Mouse (Mus musculus): ENCODE results near the gene Asb15. TPM values are rescaled to one million over a fixed set of nuclear protein-coding genes. Genes with fewer than 3 reads are reported as not detected.

Gene Asb15
- total and polyA plus RNA-seq, 3 experiments, result 31.0 to 69.9 (median 61.4) TPM

DNA sequence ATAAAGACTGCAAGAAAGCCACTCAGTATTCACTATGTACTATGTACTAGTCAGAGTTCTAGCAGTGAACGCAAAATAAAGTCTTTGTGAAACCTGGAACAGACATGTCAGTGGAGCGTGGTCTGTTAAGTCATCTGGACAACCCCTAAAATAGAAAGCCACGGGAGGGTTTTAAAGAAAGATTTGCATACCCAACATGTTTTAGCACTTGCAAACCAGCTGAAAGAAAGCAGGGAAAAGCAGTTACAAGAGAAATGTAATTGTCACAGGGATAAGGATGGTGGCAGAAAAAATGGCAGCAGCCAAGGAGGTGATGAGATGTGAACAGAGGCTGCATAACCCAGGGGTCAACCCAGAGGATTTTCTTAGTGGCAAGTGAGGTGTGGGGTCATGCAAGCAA lies 2.2 kb upstream of the Asb15 start:
- intact Hi-C loops (cut with DNase I), result no loop called here
- Histone ChIP-seq H3K27ac (peak overlapping the region; percentile 92), H3K79me2 (replicated peaks; ENCODE audit: control insufficient read depth, insufficient read depth, low read length) (peaks cover 2% of the 10 kb centered on the region), H3K27me3 (ENCODE audit: control insufficient read depth, insufficient read depth, low read length) (no peaks in the 10 kb centered on the region), H3K4me3 (peak overlapping the region; percentile 83), H3K4me1 (ENCODE audit: control insufficient read depth, insufficient read depth, low read length) (peaks cover 10% of the 10 kb centered on the region), H3K9ac (ENCODE audit: low read depth, low read length) (peak overlapping the region; percentile 33; the same call in 1 of the 2 replicates), H3K36me3 (ENCODE audit: control insufficient read depth, insufficient read depth, low read length) (peaks cover 41% of the 10 kb centered on the region)
- TF ChIP-seq EP300 (IDR thresholded peaks at IDR 0.05; ENCODE audit: insufficient read depth, low read depth, low read length), result no peak
- TF ChIP-seq POLR2A (IDR thresholded peaks at IDR 0.05; ENCODE audit: insufficient read depth, low read depth, low read length), result no peak
- no peak for TF ChIP-seq CTCF (IDR thresholded peaks at IDR 0.05)
- DNase-seq, result no peak
- 56% methylated on average over 3 of the region's 3 CpGs for WGBS

DNA sequence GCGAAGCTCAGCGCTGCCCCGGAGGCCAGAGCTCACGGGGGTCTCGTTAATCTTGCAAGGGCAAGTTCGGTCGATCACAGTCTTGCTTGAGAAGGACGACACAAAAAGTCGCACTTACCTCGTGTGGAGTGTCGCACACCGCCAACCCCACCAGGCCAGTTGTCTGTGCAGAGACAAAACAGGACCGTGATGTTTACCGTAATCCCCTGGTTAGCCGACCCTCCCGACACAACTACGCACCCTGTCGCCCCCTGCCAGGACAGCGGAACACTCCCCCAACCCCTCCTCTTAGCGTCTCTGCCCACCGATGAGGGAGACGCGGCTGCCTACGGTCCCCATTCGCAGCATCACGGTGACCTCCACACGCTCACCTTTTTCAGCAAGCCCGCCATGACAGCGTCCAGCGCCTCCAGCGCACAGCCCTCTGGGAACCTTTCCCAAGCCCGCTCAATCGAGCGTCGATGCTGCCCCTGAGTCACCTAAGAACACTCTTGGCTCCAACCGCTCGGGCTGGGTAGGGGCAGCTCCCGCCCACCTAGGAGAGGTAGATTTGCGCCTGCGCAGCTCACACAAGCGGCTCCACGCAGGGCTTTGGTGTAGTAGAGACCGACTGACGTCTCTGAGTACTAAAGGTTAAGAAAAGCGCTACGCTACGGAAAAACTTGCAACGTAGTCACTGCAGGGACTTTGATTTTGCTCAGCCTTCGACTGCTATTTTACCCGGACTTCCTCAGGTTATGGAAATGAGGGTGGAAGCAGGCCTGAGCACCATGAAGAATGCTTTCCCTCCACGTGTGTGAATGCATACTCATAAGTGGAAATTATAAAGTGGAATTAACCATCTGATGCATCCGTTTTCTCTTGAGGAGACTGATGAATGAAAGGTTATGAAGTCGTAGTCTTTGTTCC lies 535 bp upstream of the Asb15 start, which contains the start of gene Ndufa5:
Gene Ndufa5, minus strand, starts transcription at position 859 of the 909 bp plus-strand sequence.
- Histone ChIP-seq H3K27ac (peak within 1 kb of the TSS; percentile 92), H3K79me2 (replicated peaks; ENCODE audit: control insufficient read depth, insufficient read depth, low read length) (peaks cover 2% of the 10 kb centered on the region), H3K9ac (ENCODE audit: low read depth, low read length) (peak within 1 kb of the TSS; percentile 91), H3K4me1 (ENCODE audit: control insufficient read depth, insufficient read depth, low read length) (peaks cover 13% of the 10 kb centered on the region), H3K36me3 (ENCODE audit: control insufficient read depth, insufficient read depth, low read length) (peaks cover 32% of the 10 kb centered on the region), H3K27me3 (ENCODE audit: control insufficient read depth, insufficient read depth, low read length) (no peaks in the 10 kb centered on the region), H3K4me3 (peak within 1 kb of the TSS; percentile 83)
- no peak for TF ChIP-seq CTCF (IDR thresholded peaks at IDR 0.05)
- peak; percentile 85 for TF ChIP-seq EP300 (IDR thresholded peaks at IDR 0.05; ENCODE audit: insufficient read depth, low read depth, low read length)
- TF ChIP-seq POLR2A (IDR thresholded peaks at IDR 0.05; ENCODE audit: insufficient read depth, low read depth, low read length), result peak; percentile 91
- intact Hi-C loops (cut with DNase I), result loop anchor here (1.0 kb wide), 1 partner anchor 138 kb away; the partner anchor contains the start of gene Wasl
- peak; percentile 89 to 93 for DNase-seq
- WGBS, result under 1% methylated on average over 53 of the region's 53 CpGs

DNA sequence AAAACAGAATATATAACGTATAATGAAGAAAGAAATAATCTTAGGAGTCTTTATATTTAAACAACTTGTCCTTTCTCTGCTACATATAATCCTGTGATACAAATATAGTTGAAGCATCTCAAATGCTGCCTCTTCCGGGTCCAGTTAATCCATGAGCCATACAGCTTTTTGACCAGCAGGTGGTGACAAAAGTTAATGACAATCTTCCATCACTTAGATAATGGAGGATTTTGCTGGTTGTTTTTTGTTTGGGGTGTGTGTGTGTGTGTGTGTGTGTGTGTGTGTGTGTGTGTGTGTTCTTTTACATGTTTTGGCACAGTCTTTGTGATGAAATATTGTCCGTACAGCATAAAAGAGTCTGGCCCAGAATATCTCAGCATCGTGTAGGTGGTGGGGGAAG lies 2.2 kb downstream of the Asb15 start:
- TF ChIP-seq CTCF (IDR thresholded peaks at IDR 0.05) (peak; percentile 76), EP300 (IDR thresholded peaks at IDR 0.05; ENCODE audit: insufficient read depth, low read depth, low read length) (no peak)
- DNase-seq, result peak in 1 of 2 experiments; percentile 26

DNA sequence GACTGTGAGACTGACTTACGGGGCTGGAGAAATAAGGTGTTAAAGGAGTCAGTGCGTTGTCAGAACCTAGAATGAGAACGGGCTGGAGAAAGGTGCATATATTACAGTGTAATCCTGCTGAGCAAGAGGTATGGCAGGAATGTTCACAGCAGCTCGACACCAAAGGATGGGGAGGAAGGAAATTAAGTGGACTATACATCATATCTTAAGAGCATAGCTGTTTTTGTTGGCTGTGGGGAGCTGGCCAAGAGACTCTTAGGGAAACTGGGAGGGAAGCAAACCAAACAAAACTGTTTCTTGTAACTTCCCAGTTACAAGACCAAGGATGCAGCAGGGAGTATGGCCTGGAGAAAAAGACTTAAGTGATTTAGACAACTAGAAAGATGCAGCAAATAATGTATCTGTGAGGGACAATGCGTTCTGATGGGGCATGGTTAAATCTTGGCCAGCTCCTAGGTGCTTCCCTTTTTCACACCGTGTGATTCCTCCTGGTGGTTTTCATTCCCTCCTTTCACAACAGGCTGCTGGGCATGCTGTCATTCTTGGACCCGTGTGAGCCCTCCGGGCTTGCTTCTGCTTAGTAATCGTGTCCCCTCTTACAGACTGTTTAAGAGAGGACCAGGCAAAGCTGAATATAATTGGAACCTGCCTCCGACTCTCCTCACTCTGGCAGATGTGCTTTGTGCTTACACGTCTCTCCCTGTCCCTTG lies 2.9 kb downstream of the Asb15 start:
- H3K27ac ChIP-seq, result peak overlapping the region; percentile 52
- peak; percentile 30 to 43 for DNase-seq
- 10% methylated on average over 11 of the region's 11 CpGs for WGBS
- H3K27me3 ChIP-seq (ENCODE audit: control insufficient read depth, insufficient read depth, low read length), result no peaks in the 10 kb centered on the region
- peak overlapping the region; percentile 69 for H3K9ac ChIP-seq (ENCODE audit: low read depth, low read length)
- peak overlapping the region; percentile 29 for H3K4me3 ChIP-seq
- peaks cover 2% of the 10 kb centered on the region for H3K79me2 ChIP-seq (replicated peaks; ENCODE audit: control insufficient read depth, insufficient read depth, low read length)
- intact Hi-C loops (cut with DNase I), result loop anchor here (1.0 to 5.0 kb wide), 3 partner anchors 38 to 191 kb away; no protein-coding TSS in a partner anchor
- H3K36me3 ChIP-seq (ENCODE audit: control insufficient read depth, insufficient read depth, low read length), result peaks cover 13% of the 10 kb centered on the region
- TF ChIP-seq CTCF (IDR thresholded peaks at IDR 0.05) (no peak), EP300 (IDR thresholded peaks at IDR 0.05; ENCODE audit: insufficient read depth, low read depth, low read length) (no peak), POLR2A (IDR thresholded peaks at IDR 0.05; ENCODE audit: insufficient read depth, low read depth, low read length) (no peak)
- H3K4me1 ChIP-seq (ENCODE audit: control insufficient read depth, insufficient read depth, low read length), result peaks cover 6% of the 10 kb centered on the region

More for the DNA sequence above, 2.2 kb downstream of the Asb15 start:
- H3K4me1 ChIP-seq (ENCODE audit: control insufficient read depth, insufficient read depth, low read length), result peaks cover 8% of the 10 kb centered on the region
- H3K27ac ChIP-seq, result peak overlapping the region; percentile 52; the same call in 1 of the 2 replicates
- peaks cover 2% of the 10 kb centered on the region for H3K79me2 ChIP-seq (replicated peaks; ENCODE audit: control insufficient read depth, insufficient read depth, low read length)
- no peaks in the 10 kb centered on the region for H3K27me3 ChIP-seq (ENCODE audit: control insufficient read depth, insufficient read depth, low read length)
- intact Hi-C loops (cut with DNase I), result loop anchor here (1.0 to 5.0 kb wide), 3 partner anchors 39 to 192 kb away; no protein-coding TSS in a partner anchor
- WGBS, result 7% methylated on average over 4 of the region's 4 CpGs
- H3K9ac ChIP-seq (ENCODE audit: low read depth, low read length), result peak overlapping the region; percentile 69
- H3K4me3 ChIP-seq, result peak overlapping the region; percentile 29
- peaks cover 20% of the 10 kb centered on the region for H3K36me3 ChIP-seq (ENCODE audit: control insufficient read depth, insufficient read depth, low read length)

DNA sequence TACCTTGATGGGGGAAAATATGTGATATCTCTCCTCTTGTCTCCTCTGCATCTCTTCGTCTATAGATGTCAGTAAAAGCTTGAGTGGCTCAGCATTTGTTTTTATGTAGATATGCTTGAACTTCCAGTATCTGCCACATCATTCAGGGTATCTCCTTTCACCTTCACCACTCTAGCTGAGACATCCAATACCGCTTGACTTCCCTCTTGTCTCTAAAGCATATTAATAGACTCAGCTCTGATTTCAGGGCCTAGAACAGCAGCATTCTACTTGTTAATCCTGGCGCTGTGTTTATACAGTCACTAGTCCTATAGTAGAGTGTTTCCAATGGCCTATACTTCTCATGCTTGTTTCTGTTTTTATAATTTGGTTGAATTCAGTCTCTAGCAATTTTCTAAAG lies 4.9 kb downstream of the Asb15 start:
- Histone ChIP-seq H3K27ac (peak overlapping the region; percentile 38), H3K36me3 (ENCODE audit: control insufficient read depth, insufficient read depth, low read length) (peaks cover 10% of the 10 kb centered on the region), H3K4me3 (no peak overlapping the region), H3K79me2 (replicated peaks; ENCODE audit: control insufficient read depth, insufficient read depth, low read length) (peaks cover 2% of the 10 kb centered on the region; the same call in 1 of the 2 replicates), H3K4me1 (ENCODE audit: control insufficient read depth, insufficient read depth, low read length) (peaks cover 5% of the 10 kb centered on the region), H3K9ac (ENCODE audit: low read depth, low read length) (no peak overlapping the region), H3K27me3 (ENCODE audit: control insufficient read depth, insufficient read depth, low read length) (no peaks in the 10 kb centered on the region)
- TF ChIP-seq CTCF (IDR thresholded peaks at IDR 0.05), result 0 out of 2 replicates have a peak, but pooled peaks have one; percentile 20
- no peak for TF ChIP-seq EP300 (IDR thresholded peaks at IDR 0.05; ENCODE audit: insufficient read depth, low read depth, low read length)
- TF ChIP-seq POLR2A (IDR thresholded peaks at IDR 0.05; ENCODE audit: insufficient read depth, low read depth, low read length), result no peak
- 66% methylated on average over 3 of the region's 3 CpGs for WGBS
- intact Hi-C loops (cut with DNase I), result loop anchor here (5.0 kb wide), 1 partner anchor 189 kb away; no protein-coding TSS in a partner anchor
- no peak for DNase-seq
